Mouse (Mus musculus) bone marrow, adult 2 months (tissue): Measurements from ENCODE around the gene 2700097O09Rik.
"Not testable (repeated sequence)": the region's sequence is repeated elsewhere in the genome, so short reads cannot be mapped to it uniquely, and the experiment has no call there.

Experiments used
- CTCF ChIP-seq: fragments of 200-500 bp; IDR thresholded peaks from 2 replicates; pipeline ENCODE4 v1.5.1; 2011; ENCODE audit warnings: low read length, control low read depth; ENCODE audit not compliant: control insufficient read depth, insufficient read depth
- POLR2A ChIP-seq: fragments of 200-500 bp; IDR thresholded peaks from 2 replicates; pipeline ENCODE4 v1.6.1; 2011; ENCODE audit warnings: low read depth, mild to moderate bottlenecking, control low read depth, low read length, borderline replicate concordance; ENCODE audit not compliant: control insufficient read depth

DNA sequence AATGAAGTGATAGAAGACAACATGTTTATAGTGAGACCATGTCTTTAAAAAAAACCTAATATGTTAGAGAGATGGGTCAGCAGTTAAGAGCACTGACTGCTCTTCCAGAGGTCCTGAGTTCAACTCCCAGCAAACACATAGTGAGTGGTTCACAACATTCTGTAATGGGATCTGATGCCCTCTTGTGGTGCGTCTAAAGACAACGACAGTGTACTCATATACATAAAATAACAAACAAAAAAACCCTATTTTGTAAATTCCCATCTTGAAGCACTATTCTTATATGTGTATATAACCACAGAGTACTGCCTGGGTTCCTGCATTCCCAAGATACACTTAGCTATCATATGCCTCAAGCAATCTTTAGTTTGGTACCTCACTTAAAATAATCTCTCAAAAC, 1.2 kb downstream of the 2700097O09Rik start:
- TF ChIP-seq CTCF, POLR2A: not testable (repeated sequence)
